Mouse (Mus musculus) neural tube, embryonic 11.5 days (tissue): ENCODE measurements around the gene Arfrp1. TPM values are rescaled to one million over a fixed set of nuclear protein-coding genes. Genes with fewer than 3 reads are reported as not detected.

ENCODE experiments used
- ATAC-seq: fragments of 200-750 bp; cut with Nextera tagmentation; 2 replicates; pipeline ENCODE4 v1.8.0; 2017; ENCODE audit warnings: moderate number of reproducible peaks, mild to moderate bottlenecking, moderate TSS enrichment, moderate library complexity; ENCODE audit not compliant: insufficient read depth, low FRiP score, low TSS enrichment
- DNase-seq: peaks from one replicate; pipeline ENCODE4 v3.0.0-alpha.2; 2015; ENCODE audit warnings: low spot score
- H3K27ac ChIP-seq: fragments of 300-500 bp; sonication (generic); 2 replicates; pipeline ENCODE4 v1.5.1; 2014; ENCODE audit warnings: low read depth, mild to moderate bottlenecking, low read length
- H3K27me3 ChIP-seq: fragments of 300-500 bp; sonication (generic); 2 replicates; pipeline ENCODE4 v1.6.1; 2014; ENCODE audit warnings: mild to moderate bottlenecking, low read length, mixed read lengths; ENCODE audit not compliant: control insufficient read depth, insufficient read depth
- H3K36me3 ChIP-seq: fragments of 300-500 bp; sonication (generic); 2 replicates; pipeline ENCODE4 v1.6.1; 2014; ENCODE audit warnings: mild to moderate bottlenecking, low read length, moderate library complexity, mixed read lengths; ENCODE audit not compliant: control insufficient read depth, insufficient read depth
- H3K4me1 ChIP-seq: fragments of 300-500 bp; sonication (generic); 2 replicates; pipeline ENCODE4 v1.6.1; 2014; ENCODE audit warnings: low read length, mixed read lengths; ENCODE audit not compliant: control insufficient read depth, insufficient read depth
- H3K4me2 ChIP-seq: fragments of 300-500 bp; sonication (generic); 2 replicates; pipeline ENCODE4 v1.6.1; 2014; ENCODE audit warnings: low read depth, mild to moderate bottlenecking, moderate library complexity
- H3K4me3 ChIP-seq: fragments of 300-500 bp; sonication (generic); 2 replicates; pipeline ENCODE4 v1.5.1; 2014; ENCODE audit warnings: low read depth, low read length
- H3K9ac ChIP-seq: fragments of 300-500 bp; sonication (generic); 2 replicates; pipeline ENCODE4 v1.6.1; 2014; ENCODE audit warnings: mild to moderate bottlenecking, low read length
- H3K9me3 ChIP-seq: fragments of 300-500 bp; sonication (generic); 2 replicates; pipeline ENCODE4 v1.6.1; 2016; ENCODE audit warnings: low read length; ENCODE audit not compliant: control insufficient read depth
- WGBS: fragments of 180-500 bp; shearing (Covaris S2); extraction: QIAGEN DNeasy Blood & Tissue Kit; methylation state at CpG from one replicate; pipeline ENCODE4 v1.1.7; 2014; 5-methylcytosine and 5-hydroxymethylcytosine counted together
- polyA plus RNA-seq: library from polyadenylated mRNA; unstranded; fragments of >200 nt; fragmentation: Nextera tagmentation; extraction: Ambion mirVana; gene quantifications from 2 replicates; pipeline ENCODE4 v1.2.1, GENCODE M21; 2014

Gene Arfrp1
- polyA plus RNA-seq, result 63.3 and 69.8 TPM in 2 replicates

DNA sequence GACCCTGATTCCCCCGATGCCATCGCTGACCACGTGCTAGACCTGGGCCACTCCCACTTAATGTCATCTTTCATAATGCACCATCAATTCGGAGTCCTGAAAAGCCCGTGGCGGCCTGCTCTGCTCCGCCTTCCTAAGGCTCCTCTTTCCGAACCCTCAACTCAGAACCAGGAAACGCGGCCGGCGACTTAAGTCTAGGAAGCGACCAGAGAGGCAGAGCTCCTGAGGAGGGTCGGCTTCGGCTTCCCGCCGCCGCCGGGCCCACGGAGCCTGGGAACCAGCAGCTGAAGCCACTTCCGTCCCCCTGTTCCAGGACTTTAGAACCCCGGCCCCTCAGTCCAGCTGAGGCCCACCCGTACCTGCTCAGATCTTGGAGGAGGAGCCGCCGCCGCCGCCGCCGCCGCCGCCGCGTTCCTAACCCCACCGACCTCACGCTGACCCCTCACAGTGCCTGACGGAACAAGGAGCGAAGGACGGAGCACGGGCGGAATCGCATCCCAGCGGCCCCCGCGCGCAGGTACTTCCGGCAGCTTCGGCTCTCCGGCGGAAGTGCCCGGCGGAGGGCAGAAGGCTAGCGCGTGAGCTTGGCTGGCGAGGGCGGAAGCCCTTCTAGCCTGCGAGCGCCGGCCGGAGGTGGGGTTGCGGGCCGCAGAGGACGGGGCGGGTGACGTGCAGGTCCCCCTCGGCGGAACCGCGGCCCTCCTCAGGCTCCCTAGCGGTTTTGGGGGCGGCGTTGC, at the start of gene Arfrp1, which contains the start of gene Zgpat:
Arfrp1 (minus strand) TSS at position 545 of the 737 bp plus-strand sequence.
Zgpat (plus strand) TSS at position 69 of the 737 bp plus-strand sequence.
- Histone ChIP-seq H3K4me2 (peak within 1 kb of the TSS; percentile 96), H3K27me3 (no peaks in the 10 kb centered on the region), H3K9me3 (no peaks in the 10 kb centered on the region), H3K4me1 (peaks cover 20% of the 10 kb centered on the region), H3K9ac (peak within 1 kb of the TSS; percentile 93), H3K27ac (peak within 1 kb of the TSS; percentile 87), H3K36me3 (peaks cover 16% of the 10 kb centered on the region), H3K4me3 (peak within 1 kb of the TSS; percentile 87)
- ATAC-seq (peak; percentile 87), DNase-seq (peak; percentile 92)
- WGBS, result under 1% methylated on average over 62 of the region's 71 CpGs

DNA sequence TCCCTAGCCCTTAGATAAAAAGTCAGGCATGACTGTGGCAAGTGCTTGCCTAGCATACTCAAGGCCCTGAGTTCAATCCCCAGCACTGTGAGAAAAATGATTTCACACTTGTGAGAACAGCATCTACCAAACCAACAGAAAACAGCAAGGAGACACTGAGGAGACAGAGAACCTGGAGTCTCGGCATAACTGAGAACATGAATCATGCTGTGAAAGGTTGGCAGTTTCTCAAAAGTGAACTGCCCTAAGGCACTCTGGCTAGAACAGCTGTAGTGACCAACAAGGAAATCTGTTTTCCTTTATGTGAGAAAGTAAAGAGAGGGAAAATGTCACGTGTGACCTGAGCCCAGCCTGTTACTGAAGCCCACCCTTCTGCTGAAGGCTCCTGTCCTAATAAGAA, 47.9 kb upstream of the Arfrp1 start:
- H3K4me3 ChIP-seq, result no peak overlapping the region
- no peak overlapping the region for H3K9ac ChIP-seq
- ATAC-seq, result no peak
- H3K27ac ChIP-seq, result no peak overlapping the region
- H3K4me2 ChIP-seq, result no peak overlapping the region
- no peaks in the 10 kb centered on the region for H3K36me3 ChIP-seq
- H3K9me3 ChIP-seq, result no peaks in the 10 kb centered on the region
- DNase-seq, result no peak
- no peaks in the 10 kb centered on the region for H3K27me3 ChIP-seq
- no peaks in the 10 kb centered on the region for H3K4me1 ChIP-seq
- 49% methylated on average over 2 of the region's 2 CpGs for WGBS

DNA sequence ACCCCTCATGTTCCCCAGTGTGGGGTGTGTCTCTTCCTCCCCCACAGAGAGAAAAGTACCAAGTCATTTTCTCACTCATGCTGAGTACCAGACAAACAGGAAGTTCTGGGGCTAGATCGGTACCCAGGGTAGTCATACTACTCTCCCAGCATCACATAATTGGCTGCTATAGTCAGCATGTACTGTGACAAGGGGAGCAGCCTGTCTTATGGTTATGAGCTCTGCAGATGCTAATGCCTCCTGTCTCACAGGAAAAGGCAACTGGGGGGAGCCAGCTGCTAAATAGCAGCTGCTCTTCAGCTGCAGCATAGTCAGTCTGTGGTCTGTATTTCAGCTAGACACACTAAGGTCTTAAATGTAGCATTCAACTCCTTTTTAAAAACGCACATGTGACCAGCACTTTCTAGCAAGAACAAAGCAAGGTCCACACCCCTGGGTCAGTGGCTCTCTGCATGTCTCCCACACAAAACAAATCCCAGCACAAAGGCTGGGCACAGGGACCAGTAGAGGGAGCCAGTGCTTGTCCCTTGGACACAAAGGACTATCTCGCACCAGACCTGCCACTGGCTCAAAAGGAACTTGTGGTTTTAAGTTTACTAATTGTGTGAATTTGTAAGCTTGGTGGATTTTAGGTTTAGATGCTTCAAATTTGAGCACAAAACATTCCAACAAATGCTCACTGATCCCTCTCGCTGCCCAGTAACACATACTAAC, 45.7 kb upstream of the Arfrp1 start:
- H3K9ac ChIP-seq, result no peak overlapping the region
- DNase-seq (peak; percentile 75), ATAC-seq (no peak)
- no peaks in the 10 kb centered on the region for H3K27me3 ChIP-seq
- H3K27ac ChIP-seq, result peak overlapping the region; percentile 45; the same call in 1 of the 2 replicates
- no peak overlapping the region for H3K4me2 ChIP-seq
- no peaks in the 10 kb centered on the region for H3K9me3 ChIP-seq
- WGBS, result 50% methylated on average over 4 of the region's 4 CpGs
- no peak overlapping the region for H3K4me3 ChIP-seq
- no peaks in the 10 kb centered on the region for H3K36me3 ChIP-seq
- H3K4me1 ChIP-seq, result no peaks in the 10 kb centered on the region

DNA sequence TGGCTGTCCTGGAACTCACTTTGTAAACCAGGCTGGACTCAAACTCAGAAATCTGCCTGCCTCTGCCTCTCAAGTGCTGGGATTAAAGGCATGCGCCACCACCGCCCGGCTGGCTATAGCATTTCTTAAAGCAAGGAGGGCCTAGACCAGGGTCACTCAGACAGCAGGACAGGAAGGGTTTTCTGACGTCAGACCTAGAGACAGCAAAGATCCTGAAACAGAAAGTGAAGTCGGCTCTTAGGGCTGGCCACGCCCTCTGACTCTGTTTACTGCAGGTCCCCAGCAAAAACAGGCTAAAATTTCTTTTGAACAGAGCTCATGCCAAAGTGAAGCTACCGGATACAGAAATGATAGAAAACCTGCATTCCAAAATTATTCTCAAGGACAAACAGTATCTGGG, 44.4 kb upstream of the Arfrp1 start:
- H3K9me3 ChIP-seq, result no peaks in the 10 kb centered on the region
- no peak overlapping the region for H3K9ac ChIP-seq
- H3K4me1 ChIP-seq, result no peaks in the 10 kb centered on the region
- H3K27ac ChIP-seq, result no peak overlapping the region
- no peak for ATAC-seq
- DNase-seq, result no peak
- H3K27me3 ChIP-seq, result no peaks in the 10 kb centered on the region
- no peak overlapping the region for H3K4me2 ChIP-seq
- H3K4me3 ChIP-seq, result no peak overlapping the region
- 80% methylated on average over 7 of the region's 7 CpGs for WGBS
- H3K36me3 ChIP-seq, result no peaks in the 10 kb centered on the region

DNA sequence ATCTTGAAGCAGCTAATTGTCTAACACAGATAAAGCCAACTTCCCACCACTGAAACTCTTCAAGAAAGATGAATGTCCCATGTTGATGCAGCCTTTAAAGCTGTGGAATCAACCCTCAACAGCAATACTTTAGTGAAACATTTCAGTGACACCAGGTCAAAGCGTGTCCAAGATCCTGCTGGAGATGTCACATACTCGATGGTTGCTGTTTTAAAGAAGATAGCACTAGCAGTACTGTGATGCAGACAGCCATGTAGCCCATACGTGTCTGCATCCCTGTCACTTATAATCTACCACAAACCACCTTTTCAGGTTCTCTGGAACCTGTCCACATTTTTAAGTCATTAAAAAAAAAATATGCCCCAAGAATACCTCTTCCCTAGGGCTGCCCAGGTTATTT, 38.5 kb upstream of the Arfrp1 start:
- Histone ChIP-seq H3K4me1 (no peaks in the 10 kb centered on the region), H3K4me3 (no peak overlapping the region), H3K27me3 (no peaks in the 10 kb centered on the region), H3K36me3 (no peaks in the 10 kb centered on the region), H3K27ac (no peak overlapping the region), H3K9ac (no peak overlapping the region), H3K4me2 (no peak overlapping the region), H3K9me3 (no peaks in the 10 kb centered on the region)
- no peak for ATAC-seq
- no peak for DNase-seq
- 91% methylated on average over 3 of the region's 3 CpGs for WGBS

DNA sequence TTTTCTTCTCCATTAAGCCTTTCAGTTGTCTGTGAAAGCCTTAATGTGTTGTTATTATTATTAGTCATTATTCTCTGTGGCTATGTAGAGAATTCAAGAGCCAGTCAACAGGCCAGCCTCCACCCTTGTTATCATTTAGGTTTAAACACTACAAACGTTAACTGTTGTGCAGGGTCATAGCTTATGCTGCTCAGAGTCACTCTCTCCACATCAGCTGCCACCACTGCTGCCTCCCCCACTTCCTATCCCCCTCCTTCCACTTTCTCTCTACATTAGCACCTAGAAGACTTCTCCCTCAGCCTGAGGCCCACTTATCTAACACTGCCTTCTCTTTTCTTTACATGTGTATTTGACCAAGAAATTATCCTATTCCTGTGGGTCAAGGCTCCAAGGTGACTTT, 36.3 kb upstream of the Arfrp1 start:
- no peak overlapping the region for H3K27ac ChIP-seq
- 24% methylated on average over 1 of the region's 1 CpGs for WGBS
- no peaks in the 10 kb centered on the region for H3K36me3 ChIP-seq
- no peak overlapping the region for H3K9ac ChIP-seq
- no peak for DNase-seq
- H3K4me2 ChIP-seq, result no peak overlapping the region
- no peaks in the 10 kb centered on the region for H3K9me3 ChIP-seq
- H3K4me3 ChIP-seq, result no peak overlapping the region
- no peaks in the 10 kb centered on the region for H3K4me1 ChIP-seq
- H3K27me3 ChIP-seq, result no peaks in the 10 kb centered on the region
- ATAC-seq, result no peak

DNA sequence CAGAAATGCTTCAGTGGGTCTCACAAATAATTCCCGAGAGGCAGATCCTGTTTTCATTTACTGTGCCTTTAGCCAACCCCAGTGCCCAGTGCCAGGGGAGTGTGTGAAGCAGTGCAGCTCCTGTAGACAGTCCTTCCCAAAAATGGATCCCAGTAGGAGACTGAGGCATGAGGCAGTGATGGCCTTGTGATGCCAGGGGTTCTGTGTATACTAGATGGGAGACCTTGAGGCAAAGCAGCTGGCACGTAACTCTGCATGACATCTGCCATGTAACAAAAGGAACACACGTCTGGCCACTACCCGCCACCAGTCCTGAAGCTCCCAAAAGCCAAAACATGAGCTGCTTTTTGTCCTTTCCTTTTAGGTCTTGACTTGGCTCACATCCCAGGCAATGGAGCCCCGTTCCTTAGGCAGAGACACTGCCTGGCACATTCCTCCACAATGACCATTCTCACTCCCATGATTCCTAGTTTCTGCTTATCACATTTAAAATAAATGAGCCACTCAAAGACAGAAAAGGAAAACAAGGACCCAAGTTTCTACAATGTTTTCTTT, 32.1 kb upstream of the Arfrp1 start:
- Histone ChIP-seq H3K4me1 (no peaks in the 10 kb centered on the region), H3K9ac (no peak overlapping the region), H3K27me3 (no peaks in the 10 kb centered on the region), H3K27ac (no peak overlapping the region), H3K4me2 (no peak overlapping the region), H3K4me3 (no peak overlapping the region), H3K36me3 (no peaks in the 10 kb centered on the region), H3K9me3 (no peaks in the 10 kb centered on the region)
- no peak for DNase-seq
- WGBS, result 90% methylated on average over 5 of the region's 5 CpGs
- no peak for ATAC-seq

DNA sequence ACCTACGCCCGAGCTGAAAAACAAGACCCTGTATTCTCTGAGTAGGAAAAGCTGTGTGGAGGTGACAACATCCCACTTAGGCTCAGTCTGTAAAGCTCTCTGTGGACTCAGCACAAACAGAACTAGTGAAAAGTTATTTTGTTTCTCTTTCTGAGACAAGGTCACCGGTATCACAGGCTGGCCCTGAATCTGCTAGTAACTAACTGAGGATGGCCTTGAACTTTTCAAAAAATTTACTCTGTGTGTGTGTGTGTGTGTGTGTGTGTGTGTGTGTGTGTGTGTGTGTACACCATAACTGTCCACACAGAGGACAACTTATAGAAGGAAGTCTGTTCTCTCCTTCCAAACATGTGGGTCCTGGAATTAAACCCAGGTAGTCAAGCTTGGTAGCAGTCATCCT, 28.9 kb upstream of the Arfrp1 start:
- Histone ChIP-seq H3K4me1 (no peaks in the 10 kb centered on the region), H3K36me3 (no peaks in the 10 kb centered on the region; the same call in 1 of the 2 replicates), H3K4me2 (no peak overlapping the region), H3K27ac (no peak overlapping the region), H3K27me3 (no peaks in the 10 kb centered on the region), H3K9ac (no peak overlapping the region), H3K9me3 (no peaks in the 10 kb centered on the region), H3K4me3 (no peak overlapping the region)
- 98% methylated on average over 3 of the region's 3 CpGs for WGBS
- ATAC-seq (no peak), DNase-seq (no peak)
